Mouse (Mus musculus) lung, postnatal 0 days (tissue): ENCODE data around the gene Ttll4.

Experiments used
- CTCF ChIP-seq: IDR thresholded peaks from 2 replicates; pipeline ENCODE4 v1.5.1; 2016; ENCODE audit warnings: antibody characterized with exemption, mild to moderate bottlenecking
- EP300 ChIP-seq: IDR thresholded peaks from 2 replicates; pipeline ENCODE4 v1.6.1; 2016; ENCODE audit warnings: antibody characterized with exemption, mild to moderate bottlenecking, control low read depth

- TF ChIP-seq CTCF = no peak
- TF ChIP-seq EP300 = no peak
These were observed 51.0 kb downstream of the Ttll4 start for GRCm38 (mm10) chr1:74712461-74713098.
